Mouse (Mus musculus): Measurements from ENCODE around the gene Ncapd2. TPM values are rescaled to one million over a fixed set of nuclear protein-coding genes. Genes with fewer than 3 reads are reported as not detected.

Gene Ncapd2
- polyA plus RNA-seq, 1 experiment from 2014 or later: 51.3 TPM

DNA sequence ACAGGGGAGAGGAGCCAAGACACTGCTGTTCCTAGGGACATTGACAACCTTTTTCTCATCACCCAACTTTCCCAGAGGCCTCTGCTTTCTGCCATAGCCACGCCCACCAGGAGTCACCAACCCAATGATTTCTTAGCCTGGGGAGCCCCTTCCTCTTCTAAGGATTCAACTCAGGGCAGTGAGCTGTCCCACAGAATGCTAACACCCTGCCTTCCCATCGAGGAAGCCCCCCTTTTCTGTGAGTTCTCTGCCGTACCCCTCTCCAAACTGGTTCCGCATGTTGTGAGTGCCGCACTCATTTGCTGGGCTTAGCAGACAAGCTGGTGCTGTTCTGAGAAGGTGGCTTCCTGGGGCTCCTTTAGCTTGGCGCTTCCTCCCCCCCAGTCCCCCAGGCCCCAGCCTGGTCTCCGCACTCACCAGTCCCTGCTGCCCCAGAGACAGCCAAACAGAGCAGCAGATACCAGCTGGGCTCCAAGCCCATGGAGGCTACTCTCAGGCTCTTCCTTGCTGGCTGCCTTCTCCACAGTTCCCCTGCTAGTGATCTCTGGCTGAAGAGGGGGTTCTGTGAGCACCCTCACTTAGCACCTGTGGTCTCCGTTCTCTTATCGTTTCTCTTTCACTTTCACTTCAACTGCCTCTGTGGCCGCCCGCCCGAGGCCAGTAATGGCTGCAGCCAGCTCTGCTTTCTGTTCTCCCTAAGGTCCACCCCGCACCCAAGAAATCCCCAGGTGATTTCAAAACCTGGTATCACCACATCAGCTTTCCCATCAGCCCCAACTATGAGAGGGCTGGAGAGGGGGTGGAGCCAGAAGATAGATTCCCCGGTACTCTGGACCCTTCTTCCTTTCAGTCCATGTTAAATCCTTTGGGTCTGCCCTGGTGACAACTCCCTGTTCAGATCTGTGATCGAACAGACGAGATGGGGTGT is 39.9 kb upstream of the Ncapd2 start, which contains the start of gene Tapbpl:
Gene Tapbpl, minus strand, starts transcription at position 744 of the 928 bp plus-strand sequence.
- peak within 1 kb of the TSS; percentile 76 for H3K27ac ChIP-seq (replicated peaks)
- H3K4me3 ChIP-seq: peak within 1 kb of the TSS; percentile 46
- peak; percentile 88 for ATAC-seq (ENCODE audit: low FRiP score, low read depth)
- no peaks in the 10 kb centered on the region for H3K27me3 ChIP-seq
- no peaks in the 10 kb centered on the region for H3K9me3 ChIP-seq
- WGBS: 11% methylated on average over 16 of the region's 16 CpGs
- H3K9ac ChIP-seq: peak within 1 kb of the TSS; percentile 59
- H3K4me1 ChIP-seq (replicated peaks): peaks cover 21% of the 10 kb centered on the region
- peak within 1 kb of the TSS; percentile 96 for H3K4me2 ChIP-seq
- no peaks in the 10 kb centered on the region for H3K36me3 ChIP-seq

DNA sequence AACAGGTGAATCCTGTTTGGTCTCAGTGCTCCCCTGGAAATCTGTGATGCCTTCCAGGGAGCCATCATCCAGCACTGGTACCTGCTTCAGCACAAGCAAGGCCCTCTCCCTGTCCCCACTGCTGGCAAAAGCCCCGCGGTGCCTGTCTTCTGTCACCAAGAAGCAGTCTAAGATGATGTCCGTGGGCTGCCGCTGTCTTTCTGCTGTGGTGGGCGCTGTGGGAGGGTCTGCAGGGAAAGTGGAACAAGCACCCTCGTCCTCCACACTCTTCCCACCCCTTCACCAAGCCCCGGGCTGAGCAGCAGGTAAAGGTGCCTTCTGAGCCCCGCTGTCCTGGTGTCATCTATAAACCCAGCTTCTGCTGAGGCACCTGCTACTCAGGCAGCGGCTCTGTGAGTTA is 39.1 kb upstream of the Ncapd2 start:
- Histone ChIP-seq H3K9me3 (no peaks in the 10 kb centered on the region), H3K27ac (replicated peaks) (peak overlapping the region; percentile 12; the same call in 1 of the 2 replicates), H3K9ac (no peak overlapping the region), H3K4me3 (no peak overlapping the region), H3K36me3 (no peaks in the 10 kb centered on the region), H3K27me3 (no peaks in the 10 kb centered on the region), H3K4me2 (peak overlapping the region; percentile 96), H3K4me1 (replicated peaks) (peaks cover 21% of the 10 kb centered on the region)
- WGBS: 62% methylated on average over 9 of the region's 9 CpGs
- ATAC-seq (ENCODE audit: low FRiP score, low read depth): 0 out of 2 replicates have a peak, but pooled peaks have one; percentile 8

DNA sequence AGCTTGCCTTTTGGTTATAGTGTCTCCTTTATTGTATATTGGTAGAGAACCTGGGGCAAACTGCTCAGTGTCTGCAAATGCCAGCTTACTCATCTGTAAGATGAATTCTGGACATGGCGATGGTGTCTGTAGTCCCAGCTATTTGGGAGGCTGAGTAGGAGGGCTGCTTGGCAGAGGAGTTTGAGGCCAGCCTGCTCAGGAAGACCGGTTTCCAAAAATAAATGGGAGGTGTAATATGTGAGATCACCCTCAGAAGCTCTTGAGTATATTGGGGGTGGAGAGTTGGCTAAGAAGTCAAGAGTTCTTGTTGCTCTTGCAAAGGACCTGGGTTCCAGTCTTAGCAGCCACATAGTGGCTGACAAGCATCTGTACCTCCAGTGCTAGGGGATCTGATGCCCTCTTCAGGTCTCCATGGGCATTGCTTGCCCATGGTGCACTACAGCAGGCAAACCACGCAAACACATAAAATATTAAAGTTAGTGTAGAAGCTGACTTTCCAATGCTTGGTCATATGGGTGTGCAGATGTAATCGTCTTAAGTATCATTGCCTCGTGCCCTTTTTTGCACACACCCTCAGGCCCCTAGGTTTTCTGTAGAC is 34.1 kb upstream of the Ncapd2 start:
- Histone ChIP-seq H3K27ac (replicated peaks) (no peak overlapping the region), H3K4me2 (no peak overlapping the region), H3K4me1 (replicated peaks) (peaks cover 2% of the 10 kb centered on the region), H3K36me3 (peaks cover 4% of the 10 kb centered on the region; the same call in 1 of the 2 replicates), H3K9me3 (no peaks in the 10 kb centered on the region), H3K9ac (no peak overlapping the region), H3K27me3 (no peaks in the 10 kb centered on the region), H3K4me3 (no peak overlapping the region)
- 83% methylated on average over 5 of the region's 5 CpGs for WGBS
- ATAC-seq (ENCODE audit: low FRiP score, low read depth): no peak

DNA sequence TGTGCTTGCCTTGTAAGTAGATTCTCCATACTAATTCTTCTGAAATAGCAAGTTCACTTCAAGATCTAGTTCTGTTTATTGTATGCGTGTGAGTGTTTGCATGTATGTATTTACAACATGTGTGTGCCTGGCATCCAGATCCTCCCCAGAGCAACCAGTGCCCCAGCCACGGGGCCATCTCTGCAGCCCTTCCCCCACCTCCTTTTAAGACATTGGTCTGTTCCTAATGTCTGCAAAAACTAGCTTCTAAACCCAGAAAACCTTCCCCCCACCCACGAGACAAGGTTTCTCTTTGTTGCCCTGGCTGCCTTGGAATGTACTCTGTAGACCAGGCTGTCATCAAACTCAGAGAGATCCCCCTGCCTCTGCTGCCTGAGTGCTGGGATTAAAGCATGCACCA is 31.1 kb upstream of the Ncapd2 start:
- no peak overlapping the region for H3K27ac ChIP-seq (replicated peaks)
- no peak for ATAC-seq (ENCODE audit: low FRiP score, low read depth)
- no peaks in the 10 kb centered on the region for H3K9me3 ChIP-seq
- 80% methylated on average over 3 of the region's 3 CpGs for WGBS
- no peak overlapping the region for H3K9ac ChIP-seq
- H3K4me2 ChIP-seq: no peak overlapping the region
- H3K36me3 ChIP-seq: peaks cover 4% of the 10 kb centered on the region; the same call in 1 of the 2 replicates
- H3K27me3 ChIP-seq: no peaks in the 10 kb centered on the region
- H3K4me3 ChIP-seq: no peak overlapping the region
- no peaks in the 10 kb centered on the region for H3K4me1 ChIP-seq (replicated peaks)

DNA sequence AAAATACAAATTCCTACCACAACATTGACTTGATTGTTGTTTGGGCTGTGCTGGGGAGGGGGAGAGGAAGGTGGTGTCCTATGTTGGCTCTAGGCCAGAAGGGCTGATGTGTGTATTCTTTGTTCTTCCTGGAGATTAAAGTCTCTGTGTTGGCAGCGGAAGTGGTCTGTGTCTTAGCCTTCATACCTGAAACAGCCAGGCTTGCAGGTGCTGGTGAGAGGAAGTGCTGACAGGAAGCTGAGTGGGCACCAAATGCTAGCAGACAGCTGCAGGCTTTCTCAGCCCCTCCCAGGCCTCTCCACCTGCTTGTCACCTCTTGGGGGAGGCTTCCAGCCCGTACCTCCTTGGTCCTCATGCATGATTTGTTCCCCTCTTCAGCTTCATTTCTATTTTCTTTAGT is 30.6 kb upstream of the Ncapd2 start:
- Histone ChIP-seq H3K36me3 (peaks cover 4% of the 10 kb centered on the region; the same call in 1 of the 2 replicates), H3K9ac (no peak overlapping the region), H3K27ac (replicated peaks) (no peak overlapping the region), H3K9me3 (no peaks in the 10 kb centered on the region), H3K4me2 (no peak overlapping the region), H3K27me3 (no peaks in the 10 kb centered on the region), H3K4me3 (no peak overlapping the region), H3K4me1 (replicated peaks) (no peaks in the 10 kb centered on the region)
- 66% methylated on average over 2 of the region's 2 CpGs for WGBS
- no peak for ATAC-seq (ENCODE audit: low FRiP score, low read depth)

DNA sequence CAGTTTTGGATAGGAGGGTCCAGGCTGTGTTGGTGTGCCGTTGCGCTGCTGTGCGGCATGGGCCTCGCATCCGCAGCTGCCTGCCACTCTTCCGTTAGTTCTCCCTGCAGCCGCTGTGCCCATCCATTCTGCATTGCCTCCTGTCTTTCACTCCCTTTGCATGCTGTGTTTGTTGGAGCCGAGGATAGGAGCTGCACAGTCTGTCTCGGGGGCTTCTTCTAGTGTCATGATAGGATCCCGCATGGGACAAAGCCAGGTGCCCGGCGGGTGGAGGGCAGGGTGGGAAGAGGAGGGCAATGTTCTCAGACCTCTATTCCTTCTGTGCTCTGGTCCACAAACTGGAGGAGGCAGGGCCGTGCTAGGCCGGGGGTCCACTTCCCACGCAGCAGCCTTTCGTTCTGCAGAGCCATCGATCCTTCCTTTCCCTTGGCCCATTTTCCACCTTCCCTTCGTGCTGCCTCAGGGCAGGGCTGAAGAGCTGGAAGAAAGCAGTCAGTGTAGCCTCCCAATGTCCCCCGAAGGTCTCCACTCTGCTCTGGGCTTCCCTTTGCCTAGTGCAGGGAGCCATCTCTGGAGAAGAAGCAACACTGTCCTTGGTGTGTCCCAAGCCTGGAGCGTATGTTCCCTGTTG is 29.7 kb upstream of the Ncapd2 start:
- Histone ChIP-seq H3K9ac (no peak overlapping the region), H3K27me3 (no peaks in the 10 kb centered on the region), H3K4me1 (replicated peaks) (peaks cover 9% of the 10 kb centered on the region), H3K9me3 (no peaks in the 10 kb centered on the region), H3K4me3 (no peak overlapping the region), H3K4me2 (no peak overlapping the region), H3K36me3 (peaks cover 4% of the 10 kb centered on the region; the same call in 1 of the 2 replicates), H3K27ac (replicated peaks) (no peak overlapping the region)
- WGBS: 93% methylated on average over 20 of the region's 20 CpGs
- ATAC-seq (ENCODE audit: low FRiP score, low read depth): no peak

DNA sequence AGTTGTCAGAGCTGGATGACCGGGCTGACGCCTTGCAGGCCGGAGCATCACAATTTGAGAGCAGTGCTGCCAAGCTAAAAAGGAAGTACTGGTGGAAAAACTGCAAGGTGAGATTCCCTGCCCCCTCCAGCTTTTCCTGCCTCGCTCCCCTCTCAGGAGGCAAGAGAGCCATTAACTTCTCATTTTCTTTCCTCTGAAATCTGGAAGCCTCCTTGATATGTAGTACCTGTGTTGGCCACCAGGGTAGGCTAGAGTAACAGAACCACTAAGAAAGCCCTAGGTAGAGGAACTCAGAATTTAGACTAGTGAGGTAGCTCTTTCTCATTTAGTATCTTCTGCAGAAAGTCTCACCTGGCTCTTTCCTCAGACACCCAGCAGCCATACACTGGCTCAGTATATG is 27.5 kb upstream of the Ncapd2 start:
- no peaks in the 10 kb centered on the region for H3K9me3 ChIP-seq
- no peak overlapping the region for H3K4me3 ChIP-seq
- WGBS: 81% methylated on average over 4 of the region's 4 CpGs
- no peak overlapping the region for H3K27ac ChIP-seq (replicated peaks)
- no peak for ATAC-seq (ENCODE audit: low FRiP score, low read depth)
- peaks cover 12% of the 10 kb centered on the region for H3K4me1 ChIP-seq (replicated peaks)
- H3K9ac ChIP-seq: no peak overlapping the region
- H3K36me3 ChIP-seq: peaks cover 4% of the 10 kb centered on the region; the same call in 1 of the 2 replicates
- no peak overlapping the region for H3K4me2 ChIP-seq
- H3K27me3 ChIP-seq: 0 out of 2 replicates have a peak, but pooled peaks cover under 1% of the 10 kb centered on the region

DNA sequence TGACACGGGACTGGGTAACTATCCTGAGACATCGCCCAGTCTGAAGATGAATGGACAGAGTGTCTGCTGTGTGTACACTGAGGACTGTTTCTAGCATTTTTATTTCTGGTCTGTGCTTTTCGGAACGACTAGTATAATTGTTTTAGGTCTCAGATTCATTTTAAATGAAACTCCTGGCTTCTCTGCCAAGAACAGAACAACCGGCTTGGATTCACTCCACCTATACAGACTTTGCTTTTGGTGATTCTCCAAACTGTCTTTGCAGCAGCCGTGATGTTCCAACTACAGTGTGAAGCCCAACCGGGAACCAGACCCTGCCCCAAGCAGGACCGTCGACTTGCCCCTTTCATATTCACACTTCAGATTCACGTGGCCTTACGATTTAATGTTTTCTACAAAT is 26.4 kb upstream of the Ncapd2 start:
- WGBS: 88% methylated on average over 11 of the region's 11 CpGs
- Histone ChIP-seq H3K4me1 (replicated peaks) (peaks cover 12% of the 10 kb centered on the region), H3K9ac (no peak overlapping the region), H3K4me3 (no peak overlapping the region), H3K27ac (replicated peaks) (no peak overlapping the region), H3K36me3 (no peaks in the 10 kb centered on the region), H3K9me3 (no peaks in the 10 kb centered on the region), H3K4me2 (no peak overlapping the region), H3K27me3 (peaks cover 10% of the 10 kb centered on the region; the same call in 1 of the 2 replicates)
- no peak for ATAC-seq (ENCODE audit: low FRiP score, low read depth)

DNA sequence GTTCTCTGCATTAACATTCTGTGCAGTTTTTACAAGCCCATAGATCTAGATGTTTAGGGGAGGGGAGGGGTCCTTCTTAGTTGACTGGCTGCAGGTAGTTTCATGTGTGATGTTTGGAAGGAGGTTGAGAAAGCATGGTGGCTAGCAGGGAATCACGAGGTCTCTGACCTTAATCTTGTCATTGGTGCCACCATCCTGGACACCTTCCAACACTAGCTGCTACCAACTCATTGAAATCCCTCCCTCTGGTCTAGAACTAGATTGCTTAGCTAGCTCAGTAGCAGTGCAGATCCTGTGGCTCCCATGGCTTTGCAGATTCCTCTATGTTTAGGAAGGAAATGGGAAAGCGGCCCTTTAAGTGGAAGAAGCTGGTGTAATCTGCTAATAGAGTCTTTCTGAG is 25.4 kb upstream of the Ncapd2 start:
- Histone ChIP-seq H3K9ac (no peak overlapping the region), H3K36me3 (no peaks in the 10 kb centered on the region), H3K27ac (replicated peaks) (no peak overlapping the region), H3K4me2 (peak overlapping the region; percentile 84), H3K4me3 (no peak overlapping the region), H3K4me1 (replicated peaks) (peaks cover 12% of the 10 kb centered on the region), H3K9me3 (no peaks in the 10 kb centered on the region), H3K27me3 (peaks cover 16% of the 10 kb centered on the region; the same call in 1 of the 2 replicates)
- 87% methylated on average over 2 of the region's 2 CpGs for WGBS
- no peak for ATAC-seq (ENCODE audit: low FRiP score, low read depth)

DNA sequence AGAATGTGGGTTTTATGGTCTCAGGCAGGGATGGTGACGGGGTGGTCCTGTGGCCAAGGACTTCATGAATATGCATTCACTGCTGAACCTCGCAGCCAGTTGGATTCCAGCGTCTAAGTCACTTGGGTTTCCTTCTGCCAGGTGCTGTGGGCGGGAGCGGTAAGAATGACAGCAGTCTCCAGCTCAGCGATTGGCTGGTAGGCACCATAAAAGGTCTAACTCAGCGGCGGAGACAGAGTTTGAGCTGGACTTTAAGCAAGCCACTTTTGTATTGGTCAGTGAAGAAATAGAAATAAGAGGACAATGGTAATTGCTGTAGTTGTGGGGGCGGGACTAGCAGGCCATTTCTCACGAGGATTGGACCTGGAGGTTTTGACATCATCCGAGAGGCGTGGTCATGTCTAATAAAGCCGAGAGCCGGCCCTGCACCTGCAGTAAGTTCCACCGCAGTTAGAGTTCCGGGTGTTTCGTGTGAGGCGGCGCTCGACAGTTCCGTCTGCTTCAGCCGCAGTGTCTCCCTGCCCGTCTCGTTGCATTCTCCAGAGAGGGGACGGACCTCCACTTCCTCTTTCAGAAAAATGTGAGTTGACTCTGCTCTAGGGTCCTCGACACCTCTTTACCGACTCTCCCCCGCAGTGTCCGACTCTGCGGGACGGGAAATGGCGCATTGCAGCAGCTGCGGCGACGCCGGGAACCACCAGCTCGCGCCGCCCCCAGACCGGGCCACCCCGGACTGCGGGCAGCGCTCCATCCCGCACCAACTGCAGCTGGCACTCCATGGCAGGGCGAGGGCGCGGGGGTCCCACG is 23.9 kb upstream of the Ncapd2 start, which contains the start of gene Vamp1:
Gene Vamp1, plus strand, starts transcription at position 404 of the 807 bp plus-strand sequence.
- peak within 1 kb of the TSS; percentile 86 for H3K9ac ChIP-seq
- peaks cover 16% of the 10 kb centered on the region; the same call in 1 of the 2 replicates for H3K27me3 ChIP-seq
- H3K4me2 ChIP-seq: peak within 1 kb of the TSS; percentile 84
- WGBS: under 1% methylated on average over 48 of the region's 48 CpGs
- ATAC-seq (ENCODE audit: low FRiP score, low read depth): peak; percentile 98
- no peaks in the 10 kb centered on the region for H3K36me3 ChIP-seq
- H3K4me3 ChIP-seq: peak within 1 kb of the TSS; percentile 88
- no peaks in the 10 kb centered on the region for H3K9me3 ChIP-seq
- H3K4me1 ChIP-seq (replicated peaks): peaks cover 12% of the 10 kb centered on the region
- peak within 1 kb of the TSS; percentile 87 for H3K27ac ChIP-seq (replicated peaks)

DNA sequence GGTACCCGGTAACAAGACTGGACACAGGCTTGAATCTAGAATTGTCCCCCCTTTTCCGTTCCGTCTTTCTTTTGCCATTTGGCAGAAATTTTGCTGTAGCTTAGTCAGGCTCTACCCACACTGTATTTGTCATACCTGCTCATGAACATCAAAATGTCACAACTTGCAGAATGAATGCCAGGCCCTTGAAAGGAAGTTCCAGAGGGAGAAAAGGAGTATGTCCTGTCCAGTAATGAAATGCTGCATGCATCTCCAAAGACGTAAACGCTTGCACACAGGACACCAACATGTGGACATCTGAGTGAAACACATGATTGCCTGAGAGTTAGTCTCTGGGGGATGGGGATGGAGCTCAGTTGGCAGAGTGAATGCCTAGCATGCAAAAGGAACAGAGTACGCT is 22.2 kb upstream of the Ncapd2 start:
- H3K9ac ChIP-seq: no peak overlapping the region
- no peak overlapping the region for H3K4me3 ChIP-seq
- no peaks in the 10 kb centered on the region for H3K36me3 ChIP-seq
- H3K27ac ChIP-seq (replicated peaks): no peak overlapping the region
- no peaks in the 10 kb centered on the region for H3K9me3 ChIP-seq
- no peak for ATAC-seq (ENCODE audit: low FRiP score, low read depth)
- H3K27me3 ChIP-seq: peaks cover 16% of the 10 kb centered on the region; the same call in 1 of the 2 replicates
- peaks cover 12% of the 10 kb centered on the region for H3K4me1 ChIP-seq (replicated peaks)
- WGBS: 82% methylated on average over 6 of the region's 6 CpGs
- H3K4me2 ChIP-seq: no peak overlapping the region
